Mouse (Mus musculus) right cerebral cortex, adult 18-20 months (tissue): ENCODE measurements at regions not wholly inside any gene's neighbourhood (a gene's known extent, or its start where the extent isn't known, plus 50 kb on each side); places are given as distances from the start of the nearest gene placed in this dataset.

Experiments
- DNase-seq: peaks from one replicate; pipeline ENCODE4 v3.0.0; 2022; ENCODE audit warnings: mixed read lengths

GRCm38 (mm10) chr11:10798079-10798478 lies 315.9 kb upstream of the Vwc2 start:
- DNase-seq, result no peak

GRCm38 (mm10) chr11:10840191-10840590 lies 273.8 kb upstream of the Vwc2 start:
- no peak for DNase-seq

- peak; percentile 26 for DNase-seq
Observed at GRCm38 (mm10) chr11:10841083-10841482, 272.9 kb upstream of the Vwc2 start.

GRCm38 (mm10) chr11:10872267-10872666 lies 241.8 kb upstream of the Vwc2 start:
- DNase-seq, result no peak

GRCm38 (mm10) chr11:10893302-10893701 lies 220.7 kb upstream of the Vwc2 start:
- peak; percentile 1 for DNase-seq

GRCm38 (mm10) chr11:10923998-10924397 lies 190.0 kb upstream of the Vwc2 start:
- no peak for DNase-seq

GRCm38 (mm10) chr11:10952914-10953313 lies 161.1 kb upstream of the Vwc2 start:
- DNase-seq, result peak; percentile 18
